Mouse (Mus musculus): Measurements from ENCODE around the gene Fktn. TPM values are rescaled to one million over a fixed set of nuclear protein-coding genes. Genes with fewer than 3 reads are reported as not detected.
"Not testable (repeated sequence)": the region's sequence is repeated elsewhere in the genome, so short reads cannot be mapped to it uniquely, and the experiment has no call there.

Gene Fktn
- total RNA-seq, 2 experiments from 2014 or later: 13.7 to 14.2 TPM

GRCm38 (mm10) chr4:53770958-53771735, 57.3 kb downstream of the Fktn start:
- no peak for DNase-seq (ENCODE audit: low spot score in 2 of 2)

DNA sequence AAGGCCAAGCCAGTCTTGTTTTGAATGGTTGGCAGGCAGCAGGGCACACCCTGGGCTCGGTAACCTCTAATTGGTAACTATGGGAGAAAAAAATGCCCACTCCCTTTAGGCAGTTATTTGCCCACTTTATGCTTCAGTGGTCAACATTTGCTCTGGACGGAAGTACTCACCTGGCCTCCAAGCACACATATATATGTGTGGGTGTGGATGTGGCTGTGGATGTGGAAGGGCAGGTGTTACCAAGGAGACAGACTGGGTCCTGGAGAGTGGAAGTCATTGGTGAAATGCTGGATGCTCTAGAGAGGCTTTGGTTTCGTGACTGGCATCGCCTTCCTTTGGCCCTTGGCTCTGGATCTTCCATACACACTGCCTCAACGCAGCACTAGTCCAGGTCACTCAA, 58.2 kb downstream of the Fktn start:
- DNase-seq (ENCODE audit: low spot score in 2 of 2): no peak

- DNase-seq (ENCODE audit: low spot score in 2 of 2): no peak
Observed at GRCm38 (mm10) chr4:53773911-53774310, 60.1 kb downstream of the Fktn start.

GRCm38 (mm10) chr4:53781396-53781795, 67.6 kb downstream of the Fktn start:
- no peak for DNase-seq (ENCODE audit: low spot score in 2 of 2)

GRCm38 (mm10) chr4:53782216-53783070, 68.6 kb downstream of the Fktn start:
- no peak for DNase-seq (ENCODE audit: low spot score in 2 of 2)

- DNase-seq (ENCODE audit: low spot score in 2 of 2): no peak
Observed at GRCm38 (mm10) chr4:53785746-53786398, 72.1 kb downstream of the Fktn start.

GRCm38 (mm10) chr4:53786851-53787250, 73.1 kb downstream of the Fktn start:
- DNase-seq (ENCODE audit: low spot score in 2 of 2): no peak

GRCm38 (mm10) chr4:53789346-53789745, 75.5 kb downstream of the Fktn start:
- no peak for DNase-seq (ENCODE audit: low spot score in 2 of 2)

GRCm38 (mm10) chr4:53794257-53794966, 80.6 kb downstream of the Fktn start:
- no peak for DNase-seq (ENCODE audit: low spot score in 2 of 2)

- DNase-seq (ENCODE audit: low spot score in 2 of 2): no peak
Observed at GRCm38 (mm10) chr4:53795086-53795485, 81.3 kb downstream of the Fktn start.

DNA sequence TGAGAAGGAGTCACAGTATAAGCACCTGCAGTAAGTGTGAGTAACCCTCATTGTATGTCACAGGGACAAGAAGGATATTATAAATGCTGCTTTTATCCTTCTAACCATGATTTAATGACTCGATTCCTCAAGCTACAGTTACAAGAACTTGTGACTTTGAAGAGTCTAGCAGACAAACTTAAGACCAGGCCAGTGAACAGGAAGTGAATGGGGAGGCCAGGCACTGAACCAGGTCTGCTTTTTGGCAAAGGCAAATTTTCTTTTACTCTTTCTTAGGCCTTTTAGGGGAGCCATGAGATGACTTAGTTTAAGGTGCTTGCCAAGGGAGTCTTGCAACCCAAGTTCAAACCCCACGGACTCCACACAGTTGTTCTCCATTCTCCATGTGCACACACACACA, 81.9 kb downstream of the Fktn start:
- no peak for DNase-seq (ENCODE audit: low spot score in 2 of 2)

GRCm38 (mm10) chr4:53796865-53797772, 83.3 kb downstream of the Fktn start:
- no peak for DNase-seq (ENCODE audit: low spot score in 2 of 2)

DNA sequence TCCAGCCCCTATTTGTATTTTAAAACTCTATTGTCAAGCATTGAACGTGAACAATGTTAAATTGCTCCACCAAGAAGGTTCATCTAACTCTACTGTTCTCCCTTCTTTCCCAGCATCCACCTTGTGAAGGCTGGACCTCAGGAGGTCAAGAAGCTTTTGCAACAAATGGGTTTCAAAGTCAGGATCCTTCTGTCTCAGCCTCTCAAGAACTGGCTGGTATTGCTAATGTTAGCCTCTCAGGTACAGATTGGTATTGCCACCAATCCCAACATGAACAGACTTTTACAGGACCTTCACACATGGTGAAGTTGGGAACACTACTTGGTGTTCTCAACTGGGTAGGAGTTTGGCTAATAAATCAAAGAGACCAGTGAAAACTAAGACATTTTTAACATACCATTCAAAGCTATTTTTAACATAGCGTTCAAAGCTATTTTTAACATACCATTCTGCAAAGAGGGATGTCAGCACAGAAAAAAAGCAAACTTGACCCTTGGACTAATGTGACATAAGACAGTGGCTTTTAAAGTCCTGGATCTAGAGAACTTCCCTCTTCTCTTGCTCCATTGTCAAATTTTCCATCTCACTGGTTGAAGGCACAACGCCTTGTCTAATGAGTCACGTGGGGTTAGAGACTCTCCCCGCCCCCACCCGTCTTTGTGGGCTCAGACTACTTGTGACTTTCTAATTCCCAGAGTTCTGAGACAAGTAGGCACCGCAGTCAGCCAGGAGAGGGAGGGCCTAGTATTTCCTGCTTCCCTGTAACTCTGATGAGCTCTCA, 85.3 kb downstream of the Fktn start:
- DNase-seq (ENCODE audit: low spot score in 2 of 2): no peak

DNA sequence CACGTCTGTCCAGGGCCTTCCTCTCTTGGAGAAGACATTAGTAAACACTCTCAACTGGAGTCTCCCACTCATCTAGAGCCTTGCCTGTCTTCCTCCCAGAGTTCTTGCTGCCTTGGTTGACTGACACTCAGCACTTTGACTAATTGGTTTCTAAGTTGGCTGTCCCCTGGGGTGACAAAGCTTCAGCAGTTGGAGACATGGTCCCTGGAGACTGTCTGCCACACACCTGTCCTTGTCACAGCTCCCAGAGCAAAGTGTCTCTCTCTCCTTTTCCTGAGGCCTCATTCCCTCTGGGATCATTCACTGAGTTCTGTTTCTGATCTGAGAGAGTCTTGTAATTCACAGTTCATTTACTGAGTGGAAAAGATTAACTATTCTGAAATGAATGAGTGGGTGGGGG, 86.0 kb downstream of the Fktn start:
- DNase-seq (ENCODE audit: low spot score in 2 of 2): no peak

GRCm38 (mm10) chr4:53803674-53804073, 89.9 kb downstream of the Fktn start:
- not testable (repeated sequence) for DNase-seq (ENCODE audit: low spot score in 2 of 2)

- DNase-seq (ENCODE audit: low spot score in 2 of 2): not testable (repeated sequence)
Observed at GRCm38 (mm10) chr4:53806428-53806827, 92.6 kb downstream of the Fktn start.

DNA sequence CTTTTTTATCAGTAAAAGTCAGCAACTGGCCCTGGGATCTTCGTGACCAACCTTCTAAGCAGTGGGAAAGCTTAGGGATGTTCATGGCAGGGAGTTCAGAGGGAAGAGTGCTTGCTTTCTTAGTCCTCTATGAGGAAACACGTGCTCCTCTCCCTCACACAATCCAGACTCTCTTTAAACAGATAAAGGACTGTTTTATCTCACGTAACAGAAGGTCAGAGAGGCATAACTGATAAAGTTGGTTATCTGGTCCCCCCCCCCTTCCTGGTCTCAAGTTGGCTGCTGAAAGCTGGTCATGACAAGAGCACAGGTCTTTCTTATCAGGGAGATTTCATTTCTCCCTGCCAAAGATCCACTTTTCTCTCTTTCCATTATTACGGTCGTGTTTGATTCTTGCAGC, 104.5 kb downstream of the Fktn start:
- no peak for DNase-seq (ENCODE audit: low spot score in 2 of 2)

DNA sequence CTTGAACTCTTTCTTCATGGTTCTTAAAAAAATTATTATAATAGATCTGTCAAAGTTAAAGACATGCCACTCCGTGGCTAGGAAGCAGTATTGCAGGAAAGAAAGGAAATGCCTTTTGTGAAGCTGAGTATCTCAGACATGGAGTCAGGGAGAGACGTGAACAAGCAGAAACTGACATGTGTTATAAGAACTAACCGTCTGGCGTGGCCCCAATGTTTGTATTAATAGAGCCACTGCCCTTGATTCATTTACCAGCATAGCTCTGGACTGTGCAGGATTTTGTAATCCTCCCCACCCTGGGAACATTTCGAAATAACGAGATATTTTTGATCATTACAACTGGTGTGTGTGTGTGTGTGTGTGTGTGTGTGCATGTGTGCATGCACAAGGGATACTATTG, 109.9 kb downstream of the Fktn start:
- DNase-seq (ENCODE audit: low spot score in 2 of 2): peak in 1 of 2 experiments; percentile 15

- no peak for DNase-seq (ENCODE audit: low spot score in 2 of 2)
Observed at GRCm38 (mm10) chr4:53824831-53825230, 111.0 kb downstream of the Fktn start.
